Mouse (Mus musculus): ENCODE results near the gene Daam1. TPM values are rescaled to one million over a fixed set of nuclear protein-coding genes. Genes with fewer than 3 reads are reported as not detected.
A peak's percentile ranks its signal among the peaks of the same experiment; 100 is the strongest.

Daam1 gene
- polyA plus RNA-seq, 1 experiment from 2014 or later, result 8.8 TPM

- Histone ChIP-seq H3K27me3 (no peaks in the 10 kb centered on the region), H3K4me2 (no peak overlapping the region), H3K4me1 (replicated peaks) (peaks cover 90% of the 10 kb centered on the region), H3K36me3 (peaks cover 10% of the 10 kb centered on the region), H3K4me3 (replicated peaks) (no peak overlapping the region), H3K9ac (no peak overlapping the region), H3K27ac (peak overlapping the region; percentile 50; the same call in 1 of the 2 replicates), H3K9me3 (replicated peaks) (no peaks in the 10 kb centered on the region)
- ATAC-seq (ENCODE audit: low read depth), result no peak
- WGBS (ENCODE audit: insufficient replicate concordance), result 72% methylated on average over 2 of the region's 2 CpGs
- no peak for DNase-seq
These were observed 54.3 kb downstream of the Daam1 start for GRCm38 (mm10) chr12:71885170-71885574.

GRCm38 (mm10) chr12:71885717-71886116 lies 54.8 kb downstream of the Daam1 start:
- H3K4me2 ChIP-seq, result no peak overlapping the region
- no peak overlapping the region for H3K4me3 ChIP-seq (replicated peaks)
- WGBS (ENCODE audit: insufficient replicate concordance), result 74% methylated on average over 4 of the region's 4 CpGs
- peak overlapping the region; percentile 50 for H3K27ac ChIP-seq
- peaks cover 91% of the 10 kb centered on the region for H3K4me1 ChIP-seq (replicated peaks)
- H3K27me3 ChIP-seq, result no peaks in the 10 kb centered on the region
- H3K36me3 ChIP-seq, result peaks cover 10% of the 10 kb centered on the region
- no peak overlapping the region for H3K9ac ChIP-seq
- no peak for DNase-seq
- no peaks in the 10 kb centered on the region for H3K9me3 ChIP-seq (replicated peaks)
- ATAC-seq (ENCODE audit: low read depth), result no peak

- DNase-seq, result no peak
- no peak for ATAC-seq (ENCODE audit: low read depth)
- Histone ChIP-seq H3K4me3 (replicated peaks) (no peak overlapping the region), H3K27ac (0 out of 2 replicates have a peak overlapping the region, but pooled peaks have one; percentile 50), H3K36me3 (peaks cover 10% of the 10 kb centered on the region), H3K27me3 (no peaks in the 10 kb centered on the region), H3K9ac (no peak overlapping the region), H3K4me1 (replicated peaks) (peaks cover 96% of the 10 kb centered on the region), H3K9me3 (replicated peaks) (no peaks in the 10 kb centered on the region), H3K4me2 (no peak overlapping the region)
- WGBS (ENCODE audit: insufficient replicate concordance), result 81% methylated on average over 5 of the region's 5 CpGs
These were observed 55.5 kb downstream of the Daam1 start for GRCm38 (mm10) chr12:71886406-71886805.

- WGBS (ENCODE audit: insufficient replicate concordance), result 59% methylated on average over 2 of the region's 2 CpGs
- peaks cover 96% of the 10 kb centered on the region for H3K4me1 ChIP-seq (replicated peaks)
- no peak overlapping the region for H3K4me2 ChIP-seq
- H3K27ac ChIP-seq, result no peak overlapping the region
- no peak overlapping the region for H3K9ac ChIP-seq
- no peaks in the 10 kb centered on the region for H3K27me3 ChIP-seq
- ATAC-seq (ENCODE audit: low read depth), result no peak
- DNase-seq, result no peak
- no peak overlapping the region for H3K4me3 ChIP-seq (replicated peaks)
- H3K9me3 ChIP-seq (replicated peaks), result no peaks in the 10 kb centered on the region
- peaks cover 10% of the 10 kb centered on the region for H3K36me3 ChIP-seq
These were observed 56.1 kb downstream of the Daam1 start for GRCm38 (mm10) chr12:71886941-71887340.

DNA sequence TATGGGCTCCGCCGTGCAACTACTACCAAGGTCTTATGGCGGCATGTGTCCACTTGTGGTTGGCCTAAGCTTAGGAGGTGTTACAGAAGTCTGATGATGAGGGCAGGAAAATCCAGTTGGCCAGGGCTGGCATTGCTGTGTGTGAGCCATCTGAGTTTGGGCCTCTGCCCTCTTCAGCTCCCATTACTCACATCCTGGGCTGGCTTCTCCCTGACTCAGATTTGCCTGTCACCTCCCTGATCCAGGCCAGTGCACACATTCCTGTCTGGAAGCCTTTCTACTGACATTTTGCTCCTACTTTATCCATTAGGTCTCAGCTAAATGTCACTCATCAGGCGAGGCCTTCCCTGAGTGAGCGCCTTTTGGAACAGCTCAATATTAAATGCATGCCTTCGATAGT lies 57.5 kb downstream of the Daam1 start:
- WGBS (ENCODE audit: insufficient replicate concordance), result 82% methylated on average over 6 of the region's 6 CpGs
- DNase-seq (no peak), ATAC-seq (ENCODE audit: low read depth) (no peak)
- Histone ChIP-seq H3K4me3 (replicated peaks) (no peak overlapping the region), H3K27ac (no peak overlapping the region), H3K9me3 (replicated peaks) (no peaks in the 10 kb centered on the region), H3K27me3 (no peaks in the 10 kb centered on the region), H3K4me2 (no peak overlapping the region), H3K36me3 (peaks cover 10% of the 10 kb centered on the region), H3K9ac (no peak overlapping the region), H3K4me1 (replicated peaks) (peaks cover 92% of the 10 kb centered on the region)

GRCm38 (mm10) chr12:71889266-71889665 lies 58.4 kb downstream of the Daam1 start:
- 69% methylated on average over 8 of the region's 8 CpGs for WGBS (ENCODE audit: insufficient replicate concordance)
- no peaks in the 10 kb centered on the region for H3K9me3 ChIP-seq (replicated peaks)
- H3K27me3 ChIP-seq, result no peaks in the 10 kb centered on the region
- H3K4me2 ChIP-seq, result no peak overlapping the region
- DNase-seq (no peak), ATAC-seq (ENCODE audit: low read depth) (no peak)
- H3K4me3 ChIP-seq (replicated peaks), result no peak overlapping the region
- no peak overlapping the region for H3K9ac ChIP-seq
- peaks cover 10% of the 10 kb centered on the region for H3K36me3 ChIP-seq
- peaks cover 91% of the 10 kb centered on the region for H3K4me1 ChIP-seq (replicated peaks)
- no peak overlapping the region for H3K27ac ChIP-seq

DNA sequence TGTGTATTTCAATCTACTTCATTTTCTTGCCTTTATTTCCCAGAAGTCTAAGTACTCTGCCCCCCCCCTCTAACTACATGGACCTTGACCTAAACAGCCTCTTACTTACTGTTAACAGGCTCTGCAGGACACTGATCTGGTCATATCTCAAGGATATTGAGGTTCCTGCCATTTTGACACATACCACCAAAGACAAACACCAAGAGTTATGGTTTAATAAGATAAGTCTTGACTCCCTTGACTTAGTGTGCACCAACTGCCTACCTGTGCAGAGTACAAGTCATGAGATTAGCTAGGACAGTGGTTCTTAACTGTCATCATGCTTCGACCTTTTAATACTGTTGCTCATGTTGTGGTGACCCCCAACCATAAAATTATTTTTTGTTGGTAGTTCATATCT lies 59.4 kb downstream of the Daam1 start:
- no peak overlapping the region for H3K4me2 ChIP-seq
- 28% methylated on average over 1 of the region's 1 CpGs for WGBS (ENCODE audit: insufficient replicate concordance)
- DNase-seq, result no peak
- no peaks in the 10 kb centered on the region for H3K27me3 ChIP-seq
- H3K9me3 ChIP-seq (replicated peaks), result no peaks in the 10 kb centered on the region
- no peak overlapping the region for H3K4me3 ChIP-seq (replicated peaks)
- H3K9ac ChIP-seq, result no peak overlapping the region
- no peak overlapping the region for H3K27ac ChIP-seq
- peaks cover 1% of the 10 kb centered on the region for H3K36me3 ChIP-seq
- peaks cover 81% of the 10 kb centered on the region for H3K4me1 ChIP-seq (replicated peaks)
- peak; percentile 44 for ATAC-seq (ENCODE audit: low read depth)

GRCm38 (mm10) chr12:71891729-71892355 lies 61.0 kb downstream of the Daam1 start:
- Histone ChIP-seq H3K9ac (no peak overlapping the region), H3K27me3 (no peaks in the 10 kb centered on the region), H3K4me2 (no peak overlapping the region), H3K27ac (no peak overlapping the region), H3K9me3 (replicated peaks) (no peaks in the 10 kb centered on the region), H3K4me3 (replicated peaks) (no peak overlapping the region), H3K36me3 (peaks cover 15% of the 10 kb centered on the region), H3K4me1 (replicated peaks) (peaks cover 72% of the 10 kb centered on the region)
- no peak for ATAC-seq (ENCODE audit: low read depth)
- DNase-seq, result no peak
- WGBS (ENCODE audit: insufficient replicate concordance), result 66% methylated on average over 7 of the region's 7 CpGs

DNA sequence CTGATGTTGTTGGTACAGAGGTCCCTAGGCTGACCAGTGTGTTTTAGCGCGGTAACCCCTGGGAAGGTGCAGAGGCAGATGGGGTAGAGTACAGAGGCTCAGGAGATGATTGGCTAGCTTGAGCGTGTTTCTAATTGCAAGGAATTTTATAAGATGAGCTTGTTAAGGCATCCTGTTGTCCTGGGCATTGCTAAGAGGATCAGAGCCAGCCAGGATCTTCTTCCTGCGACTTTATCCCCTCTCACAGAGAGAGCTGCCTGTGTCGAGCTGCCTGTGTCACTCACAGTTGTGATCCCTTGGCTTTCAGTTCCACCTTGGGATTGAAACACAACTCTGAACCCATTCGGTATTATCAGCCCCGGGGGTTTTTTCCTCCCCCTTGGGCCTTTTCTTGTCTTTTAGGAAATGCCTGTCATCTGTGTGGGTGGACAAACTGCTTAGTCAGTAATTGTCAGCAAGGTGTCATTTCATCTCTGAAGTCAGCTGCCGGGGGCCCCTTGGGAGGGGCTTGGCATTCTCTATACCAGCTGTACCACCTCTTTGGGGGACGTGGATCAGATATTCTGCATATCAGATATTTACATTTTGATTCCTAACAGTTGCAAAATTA lies 62.2 kb downstream of the Daam1 start:
- peaks cover 64% of the 10 kb centered on the region for H3K4me1 ChIP-seq (replicated peaks)
- H3K36me3 ChIP-seq, result peaks cover 27% of the 10 kb centered on the region
- H3K27me3 ChIP-seq, result no peaks in the 10 kb centered on the region
- DNase-seq, result no peak
- no peak overlapping the region for H3K4me2 ChIP-seq
- H3K9ac ChIP-seq, result no peak overlapping the region
- H3K9me3 ChIP-seq (replicated peaks), result no peaks in the 10 kb centered on the region
- no peak overlapping the region for H3K4me3 ChIP-seq (replicated peaks)
- ATAC-seq (ENCODE audit: low read depth), result no peak
- 0 out of 2 replicates have a peak overlapping the region, but pooled peaks have one; percentile 40 for H3K27ac ChIP-seq
- WGBS (ENCODE audit: insufficient replicate concordance), result 40% methylated on average over 9 of the region's 9 CpGs

- Histone ChIP-seq H3K9ac (no peak overlapping the region), H3K4me1 (replicated peaks) (peaks cover 23% of the 10 kb centered on the region), H3K9me3 (replicated peaks) (no peaks in the 10 kb centered on the region), H3K27ac (no peak overlapping the region), H3K36me3 (peaks cover 61% of the 10 kb centered on the region), H3K27me3 (no peaks in the 10 kb centered on the region), H3K4me2 (no peak overlapping the region), H3K4me3 (replicated peaks) (no peak overlapping the region)
- ATAC-seq (ENCODE audit: low read depth) (no peak), DNase-seq (no peak)
- WGBS (ENCODE audit: insufficient replicate concordance), result 85% methylated on average over 5 of the region's 5 CpGs
These were observed 67.4 kb downstream of the Daam1 start for GRCm38 (mm10) chr12:71898231-71898630.

DNA sequence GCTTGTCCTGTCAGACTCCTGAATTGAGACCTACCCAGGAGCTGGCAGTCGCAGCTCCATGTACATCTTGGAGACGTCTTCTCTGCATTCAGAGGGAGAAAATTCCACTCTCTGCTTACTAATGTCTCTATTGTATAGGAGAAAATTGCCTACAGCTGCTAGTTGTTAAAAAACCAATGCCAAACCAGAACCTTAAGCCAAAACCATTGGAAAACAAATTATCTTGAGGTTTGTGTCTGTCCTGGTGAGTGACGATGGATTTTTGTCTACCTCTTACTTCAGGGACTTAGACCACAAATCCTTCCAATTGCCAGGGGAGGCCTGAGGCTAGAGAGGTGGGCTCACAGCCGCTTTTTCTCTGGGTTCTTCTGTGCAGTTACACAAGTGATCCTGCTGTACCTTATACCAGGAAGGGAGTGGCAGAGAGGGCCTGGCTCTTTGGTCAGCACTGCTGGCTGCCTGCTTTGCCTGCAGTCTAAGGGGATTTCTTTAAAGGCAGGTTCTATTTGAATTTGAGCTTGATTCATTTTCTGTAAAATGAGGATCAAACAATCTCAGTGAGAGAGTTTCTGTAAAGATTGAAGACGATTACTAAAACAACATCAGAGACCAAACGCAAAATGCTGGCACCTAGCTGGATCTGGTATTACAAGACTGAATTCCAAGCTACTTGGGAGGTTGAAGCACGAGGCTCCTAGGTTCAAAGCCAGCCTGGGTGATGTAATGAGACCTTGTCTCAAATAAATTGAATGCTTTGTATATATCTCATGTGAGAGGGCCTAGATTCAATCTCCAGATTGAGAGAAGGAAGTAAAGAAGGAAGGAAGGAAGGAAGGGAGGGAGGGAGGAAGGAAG lies 68.0 kb downstream of the Daam1 start:
- H3K36me3 ChIP-seq, result peaks cover 64% of the 10 kb centered on the region
- 83% methylated on average over 7 of the region's 7 CpGs for WGBS (ENCODE audit: insufficient replicate concordance)
- H3K4me1 ChIP-seq (replicated peaks), result peaks cover 22% of the 10 kb centered on the region
- H3K9me3 ChIP-seq (replicated peaks), result no peaks in the 10 kb centered on the region
- no peak for DNase-seq
- no peak overlapping the region for H3K9ac ChIP-seq
- H3K4me2 ChIP-seq, result no peak overlapping the region
- no peak overlapping the region for H3K27ac ChIP-seq
- H3K27me3 ChIP-seq, result no peaks in the 10 kb centered on the region
- no peak for ATAC-seq (ENCODE audit: low read depth)
- no peak overlapping the region for H3K4me3 ChIP-seq (replicated peaks)
